Mouse (Mus musculus) small intestine, adult 2 months (tissue): ENCODE data around the gene B4galt5.

Source experiments
- CTCF ChIP-seq: fragments of 200-500 bp; IDR thresholded peaks from 2 replicates; pipeline ENCODE4 v1.5.1; 2012; ENCODE audit warnings: low read depth, mild to moderate bottlenecking, control low read depth, inconsistent platforms, low read length, moderate library complexity, mixed read lengths; ENCODE audit not compliant: insufficient replicate concordance, insufficient read length; ENCODE audit errors: extremely low read depth
- POLR2A ChIP-seq: fragments of 200-500 bp; IDR thresholded peaks from 2 replicates; pipeline ENCODE4 v1.6.1; 2012; ENCODE audit warnings: low read depth, mild to moderate bottlenecking, control low read depth, inconsistent platforms, low read length, moderate library complexity

- TF ChIP-seq POLR2A (no peak), CTCF (no peak)
These were observed 83.2 kb downstream of the B4galt5 start for GRCm38 (mm10) chr2:167265806-167266205.
